Mouse (Mus musculus) frontal cortex, adult (tissue): Measurements from ENCODE around the gene Shox2.

Experiments used
- ATAC-seq: cut with Nextera tagmentation; 2 replicates; pipeline ENCODE4 v1.9.2; 2017; ENCODE audit warnings: mild to moderate bottlenecking, moderate library complexity, mixed read lengths; ENCODE audit not compliant: low TSS enrichment

The Shox2 gene

DNA sequence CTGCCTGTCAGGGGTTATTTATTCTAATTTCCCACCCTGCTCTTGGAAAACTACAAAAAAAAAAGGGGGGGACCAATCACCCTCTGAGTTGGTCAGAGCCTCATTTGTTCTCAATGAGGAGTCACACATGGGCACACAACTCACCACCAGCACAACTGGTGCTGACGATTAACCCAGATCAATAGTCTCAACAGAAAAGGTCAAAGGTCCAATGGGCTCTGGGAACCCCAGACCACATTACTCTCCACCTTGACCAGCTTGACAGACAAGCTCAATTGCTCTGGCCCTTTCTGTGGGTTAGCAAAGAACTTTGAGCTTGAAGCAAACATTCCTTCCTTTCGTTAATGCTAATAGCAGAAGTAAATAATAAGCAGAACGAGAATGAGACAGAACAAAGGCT is 16.7 kb downstream of the Shox2 start:
- ATAC-seq: no peak

DNA sequence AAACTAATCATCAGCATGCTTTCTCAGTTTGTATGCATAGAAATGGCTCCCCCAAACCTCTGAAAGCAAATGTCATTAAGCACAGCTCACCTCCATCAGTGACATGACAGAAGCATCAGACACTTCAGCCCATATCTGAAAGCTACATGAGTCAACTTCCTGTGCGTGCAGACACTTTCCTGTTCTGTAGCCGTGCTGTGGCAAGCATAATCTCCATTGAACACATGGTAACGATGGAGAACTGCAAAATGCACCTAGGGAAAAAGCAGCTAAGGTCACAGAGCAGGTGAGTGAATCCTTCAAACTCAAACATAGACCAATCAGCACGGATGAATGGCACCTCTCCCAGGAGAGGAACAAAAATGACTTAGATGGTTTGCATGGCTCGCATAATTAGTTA is 21.6 kb downstream of the Shox2 start:
- ATAC-seq: no peak

- no peak for ATAC-seq
Observed at GRCm38 (mm10) chr3:66955126-66955525, 26.4 kb downstream of the Shox2 start.

GRCm38 (mm10) chr3:66939675-66940074 is 41.9 kb downstream of the Shox2 start:
- ATAC-seq: no peak

DNA sequence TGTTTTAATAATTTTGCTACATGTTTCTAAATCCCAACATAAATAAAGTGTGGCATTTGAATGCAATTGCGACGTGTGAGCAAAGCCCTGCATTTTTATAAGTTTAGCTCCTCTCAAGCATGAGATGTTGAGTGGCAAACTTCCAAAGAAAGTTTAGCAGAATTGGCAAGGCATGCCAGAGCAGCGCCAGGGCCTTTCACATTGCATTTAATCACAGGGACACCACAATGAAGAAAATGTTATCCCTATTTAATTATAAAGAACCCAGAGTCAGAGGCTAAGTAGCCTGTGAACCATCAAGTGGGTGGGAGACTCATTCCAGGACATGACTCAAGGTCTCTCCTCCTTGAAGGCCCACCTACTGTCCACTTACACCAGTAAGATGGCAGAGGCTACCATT is 59.1 kb downstream of the Shox2 start:
- ATAC-seq: no peak
